In genomic region chr11:50132265-50132664, GRCm38 (mm10) we compare ENCODE assay signal across 9 mouse cellular contexts. TPM values are rescaled to one million over a fixed set of nuclear protein-coding genes. Genes with fewer than 3 reads are reported as not detected.
A peak's percentile ranks its signal among the peaks of the same experiment; 100 is the strongest.
DNase-seq lines count a peak whose midpoint lies in the region; ATAC-seq and TF ChIP-seq lines count a peak whose summit lies in the region.
"Had no signal": no experiment of that assay in that cellular context is flagged by ENCODE, and none has a peak within 500 bp of the region (broad histone marks: within the 10 kb centered on the region; RNA-seq: fewer than 3 reads in every experiment).

No protein-coding gene starts in this region.

- no peak for ATAC-seq in lung, postnatal 0 days
- ATAC-seq in limb, embryonic 12.5 days (ENCODE audit: insufficient number of reproducible peaks, insufficient read depth, low FRiP score, low TSS enrichment, low read depth), result no peak

- peaks cover 9% of the 10 kb centered on the region; the same call in 1 of the 2 replicates for H3K36me3 ChIP-seq in lung, postnatal 0 days (ENCODE audit: insufficient read depth, low read length)
- peaks cover 21% of the 10 kb centered on the region for H3K36me3 ChIP-seq in limb, embryonic 12.5 days
- peaks cover 13% of the 10 kb centered on the region; the same call in 1 of the 2 replicates for H3K36me3 ChIP-seq in small intestine, adult 2 months (ENCODE audit: control insufficient read depth, insufficient read depth, low read length)

- TF ChIP-seq EP300 in lung, postnatal 0 days (IDR thresholded peaks at IDR 0.05), result no peak

- TF ChIP-seq POLR2A in small intestine, adult 2 months (IDR thresholded peaks at IDR 0.05; ENCODE audit: low read depth, low read length), result no peak

- peak; percentile 53 to 63 for DNase-seq in adrenal gland, adult (ENCODE audit: inconsistent age in 2 of 2, low spot score in 1 of 2)
- no peak for DNase-seq in adrenal gland, adult 8-10 months
- no peak for DNase-seq in lung, postnatal 0 days (ENCODE audit: low spot score)
- DNase-seq in lung, postnatal 10 days, result no peak
- no peak for DNase-seq in urinary bladder, adult 18-20 months (ENCODE audit: low spot score in 2 of 2)
- no peak for DNase-seq in adrenal gland, adult 2 months
- DNase-seq: layer of hippocampus, postnatal 36 days had no signal

- H3K9ac ChIP-seq in lung, postnatal 0 days (replicated peaks; ENCODE audit: low read depth), result peak overlapping the region; percentile 98
- H3K9ac ChIP-seq in limb, embryonic 12.5 days (replicated peaks), result peak overlapping the region; percentile 98

- H3K27ac ChIP-seq in lung, postnatal 0 days (ENCODE audit: low read length), result peak overlapping the region; percentile 82
- no peak overlapping the region for H3K27ac ChIP-seq in limb, embryonic 12.5 days
- H3K27ac ChIP-seq in small intestine, adult 2 months (ENCODE audit: insufficient read depth, low read depth, low read length), result no peak overlapping the region

- H3K27me3 ChIP-seq in lung, postnatal 0 days (replicated peaks; ENCODE audit: insufficient read depth, low read length), result no peaks in the 10 kb centered on the region
- H3K27me3 ChIP-seq in limb, embryonic 12.5 days, result no peaks in the 10 kb centered on the region
- H3K27me3 ChIP-seq in small intestine, adult 2 months (ENCODE audit: control insufficient read depth, insufficient read depth, low read length), result no peaks in the 10 kb centered on the region

- H3K4me3 ChIP-seq in lung, postnatal 0 days (ENCODE audit: low read depth, low read length), result peak overlapping the region; percentile 90
- H3K4me3 ChIP-seq in limb, embryonic 12.5 days (replicated peaks), result peak overlapping the region; percentile 90
- peak overlapping the region; percentile 74 for H3K4me3 ChIP-seq in small intestine, adult 2 months (ENCODE audit: low read depth, low read length)

- H3K4me2 ChIP-seq in lung, postnatal 0 days (replicated peaks; ENCODE audit: low read depth, low read length), result peak overlapping the region; percentile 92
- H3K4me2 ChIP-seq in limb, embryonic 12.5 days, result peak overlapping the region; percentile 84

- no peak for TF ChIP-seq CTCF in lung, postnatal 0 days (IDR thresholded peaks at IDR 0.05)
- no peak for TF ChIP-seq CTCF in small intestine, adult 2 months (IDR thresholded peaks at IDR 0.05; ENCODE audit: extremely low read depth, insufficient read length, insufficient replicate concordance, low read depth, low read length)

- no peaks in the 10 kb centered on the region for H3K9me3 ChIP-seq in lung, postnatal 0 days (ENCODE audit: low read length)
- no peaks in the 10 kb centered on the region for H3K9me3 ChIP-seq in limb, embryonic 12.5 days

- WGBS in lung, postnatal 0 days, result 76% methylated on average over 6 of the region's 6 CpGs
- WGBS in limb, embryonic 12.5 days, result 93% methylated on average over 6 of the region's 6 CpGs
- 73% methylated on average over 6 of the region's 6 CpGs for WGBS in small intestine, adult 2 months

- H3K4me1 ChIP-seq in lung, postnatal 0 days (ENCODE audit: insufficient read depth, low read depth, low read length), result peaks cover 8% of the 10 kb centered on the region; the same call in 1 of the 2 replicates
- H3K4me1 ChIP-seq in limb, embryonic 12.5 days (replicated peaks), result peaks cover 15% of the 10 kb centered on the region
- peaks cover 6% of the 10 kb centered on the region; the same call in 1 of the 2 replicates for H3K4me1 ChIP-seq in small intestine, adult 2 months (ENCODE audit: control insufficient read depth, insufficient read depth, insufficient read length, low read length)

RNA-seq across cellular contexts. Expression of gene Tbc1d9b, which starts 1.1 kb away (rescaled TPM):
- 100 to 1,000 TPM; 154 to 260 (median 207) TPM for total RNA-seq in adrenal gland, adult 8-10 months (2022)
- polyA plus RNA-seq in lung, postnatal 0 days (2015; fragmentation: Nextera tagmentation; extraction: Ambion mirVana), result 26.1 and 27.4 TPM in 2 replicates
- polyA plus RNA-seq in limb, embryonic 12.5 days (2016; fragmentation: Nextera tagmentation; extraction: Ambion mirVana), result 45.6 and 48.6 TPM in 2 replicates
- polyA plus RNA-seq in small intestine, adult 2 months (2012; rRNA removed), result 19.3 and 31.5 TPM in 2 replicates
- 100 to 1,000 TPM; 145 TPM for total RNA-seq in adrenal gland, adult 2 months (2021)
- 165 and 168 TPM in 2 replicates for polyA plus RNA-seq in adrenal gland, adult 2 months (2012; rRNA removed)

RNA-seq across cellular contexts. Expression of gene Mrnip, which starts 42.0 kb away (rescaled TPM):
- total RNA-seq in adrenal gland, adult 8-10 months (2022), result 10 to 100 TPM in 3 of 4 experiments, 1 to 10 TPM in 1; 9.1 to 17.0 (median 14.6) TPM
- 6.9 and 9.0 TPM in 2 replicates for polyA plus RNA-seq in lung, postnatal 0 days (2015; fragmentation: Nextera tagmentation; extraction: Ambion mirVana)
- 22.8 and 23.8 TPM in 2 replicates for polyA plus RNA-seq in limb, embryonic 12.5 days (2016; fragmentation: Nextera tagmentation; extraction: Ambion mirVana)
- 0.95 and 3.8 TPM in 2 replicates for polyA plus RNA-seq in small intestine, adult 2 months (2012; rRNA removed)
- 10 to 100 TPM in 1 of 2 experiments, 1 to 10 TPM in 1; 4.9 to 11.5 TPM for total RNA-seq in adrenal gland, adult 2 months (2021)
- polyA plus RNA-seq in adrenal gland, adult 2 months (2012; rRNA removed), result 6.6 and 8.7 TPM in 2 replicates

Comparison
In these comparisons a context has a peak if more than half of its experiments do, and no peak if none do; other contexts are left out.
1. DNase-seq: peak in adrenal gland, adult (2 of 2); none in adrenal gland, adult 8-10 months (single experiment), lung, postnatal 0 days (single experiment), lung, postnatal 10 days (single experiment), urinary bladder, adult 18-20 months (0 of 2) and adrenal gland, adult 2 months (single experiment).
2. Peak in every context shown above with its lines, with median percentiles within 50 percentile points of each other: H3K4me3 ChIP-seq.